Mouse (Mus musculus) C2C12 (cell line): ENCODE results near the gene Serhl.

Experiments used
- CTCF ChIP-seq: IDR thresholded peaks from one replicate; pipeline ENCODE4 v1.5.1; 2011; ENCODE audit not compliant: control insufficient read depth, insufficient read depth, insufficient read length
- MYOD1 ChIP-seq: IDR thresholded peaks from one replicate; pipeline ENCODE4 v1.6.1; 2011; ENCODE audit warnings: low read depth; ENCODE audit not compliant: control insufficient read depth, insufficient read length
- MYOG ChIP-seq: IDR thresholded peaks from one replicate; pipeline ENCODE4 v1.6.1; 2011; ENCODE audit not compliant: control insufficient read depth, insufficient read length; ENCODE audit errors: extremely low read depth
- USF1 ChIP-seq: IDR thresholded peaks from one replicate; pipeline ENCODE4 v1.6.1; 2011; ENCODE audit warnings: low read depth, mild to moderate bottlenecking, control low read depth, moderate library complexity

- TF ChIP-seq MYOG (no peak), CTCF (no peak), MYOD1 (no peak), USF1 (no peak)
Measured at GRCm38 (mm10) chr15:83161062-83161748, 71.9 kb downstream of the Serhl start.
